Mouse (Mus musculus) left cerebral cortex, postnatal 25 days (tissue): ENCODE data around the gene Gm42742. TPM values are rescaled to one million over a fixed set of nuclear protein-coding genes. Genes with fewer than 3 reads are reported as not detected.

Experiments
- DNase-seq, 2 experiments: peaks; one replicate each; pipeline ENCODE4 v3.0.0; 2022; ENCODE audit warnings: low spot score in 2 of 2, mixed read lengths in 1 of 2
- intact Hi-C: fragments of 180-260 bp; cut with DNase I; formaldehyde crosslinking; loops from one replicate; pipeline ENCODE4 v1.15.1; 2025
- microRNA-seq, 2 experiments: library from miRNA; unstranded; fragments of <30 nt; microRNA quantifications; one replicate each; pipeline ENCODE4 v1.2.0; 2022
- total RNA-seq, 2 experiments: library from RNA; stranded (reverse); gene quantifications; 2 replicates each; pipeline ENCODE4 v1.2.3; 2021

Gene Gm42742
- total RNA-seq, 2 experiments from 2014 or later = 39.2 to 43.8 TPM

- peak in 1 of 2 experiments; percentile 29 for DNase-seq
- intact Hi-C loops = no loop called here
These were observed 45.4 kb downstream of the Gm42742 start for GRCm38 (mm10) chr7:126975493-126975892.

GRCm38 (mm10) chr7:126967361-126967760 lies 53.5 kb downstream of the Gm42742 start:
- intact Hi-C loops = no loop called here
- no peak for DNase-seq

- no peak for DNase-seq
- intact Hi-C loops = no loop called here
These were observed 55.3 kb downstream of the Gm42742 start for GRCm38 (mm10) chr7:126965568-126965967.

Small RNAs within 50 kb of the gene (microRNA-seq; reads per million reads assigned to microRNA genes)
- 0 reads per million in 2 experiments for gene Gm44343

Other genes with a start within 250 kb of the Gm42742 start
- 100 to 1,000 TPM; 311 to 316 TPM for gene Ypel3, start 244.1 kb downstream of the Gm42742 start, total RNA-seq
- gene Tbx6, start 239.6 kb downstream of the Gm42742 start, total RNA-seq = under 1 TPM in 1 of 2 experiments, not detected in 1; 0.87 TPM
- 10 to 100 TPM; 48.1 to 51.3 TPM for gene Ppp4c, start 228.6 kb downstream of the Gm42742 start, total RNA-seq
- gene Fam57b, start 223.4 kb downstream of the Gm42742 start, total RNA-seq = 10 to 100 TPM; 84.6 to 91.9 TPM
- gene 4930451I11Rik, start 189.5 kb downstream of the Gm42742 start, total RNA-seq = not detected
- 10 to 100 TPM; 47.8 to 57.6 TPM for gene Doc2a, start 173.7 kb downstream of the Gm42742 start, total RNA-seq
- gene Hirip3, start 159.1 kb downstream of the Gm42742 start, total RNA-seq = 10 to 100 TPM; 25.5 to 35.0 TPM
- gene Ino80e, start 158.7 kb downstream of the Gm42742 start, total RNA-seq = 10 to 100 TPM; 44.9 to 49.9 TPM
- gene Taok2, start 136.4 kb downstream of the Gm42742 start, total RNA-seq = 100 to 1,000 TPM; 149 to 154 TPM
- 10 to 100 TPM; 20.2 to 22.3 TPM for gene Tmem219, start 98.2 kb downstream of the Gm42742 start, total RNA-seq
- gene Kctd13, start 92.2 kb downstream of the Gm42742 start, total RNA-seq = 100 to 1,000 TPM; 139 TPM
- 10 to 100 TPM; 44.2 to 50.3 TPM for gene Asphd1, start 71.5 kb downstream of the Gm42742 start, total RNA-seq
- gene Sez6l2, start 70.5 kb downstream of the Gm42742 start, total RNA-seq = 100 to 1,000 TPM; 400 to 404 TPM
- 100 to 1,000 TPM; 194 to 197 TPM for gene Cdipt, start 45.2 kb downstream of the Gm42742 start, total RNA-seq
- not detected for gene Cdiptos, start 45.0 kb downstream of the Gm42742 start, total RNA-seq
- gene Mvp, start 6.5 kb downstream of the Gm42742 start, total RNA-seq = 1 to 10 TPM; 5.2 to 6.7 TPM
- gene Pagr1b, start 4.6 kb downstream of the Gm42742 start, total RNA-seq = 1 to 10 TPM in 1 of 2 experiments, under 1 TPM in 1; 0.66 to 2.3 TPM
- gene Pagr1a, start 3.7 kb downstream of the Gm42742 start, total RNA-seq = 10 to 100 TPM; 22.5 to 23.9 TPM
- gene Prrt2, start 114 bp upstream of the Gm42742 start, total RNA-seq = 100 to 1,000 TPM; 191 to 195 TPM
- gene Maz, start 5.9 kb upstream of the Gm42742 start, total RNA-seq = 100 to 1,000 TPM; 241 to 243 TPM
- 1 to 10 TPM; 5.0 to 5.7 TPM for gene Kif22, start 21.4 kb upstream of the Gm42742 start, total RNA-seq
- not detected for gene Zg16, start 66.2 kb upstream of the Gm42742 start, total RNA-seq
- 1 to 10 TPM; 1.2 to 1.4 TPM for gene AI467606, start 70.3 kb upstream of the Gm42742 start, total RNA-seq
- gene Qprt, start 101.1 kb upstream of the Gm42742 start, total RNA-seq = under 1 TPM in 1 of 2 experiments, not detected in 1; 0.55 TPM
- gene Spn, start 116.7 kb upstream of the Gm42742 start, total RNA-seq = under 1 TPM; 0.09 to 0.14 TPM
- 10 to 100 TPM; 81.7 to 84.1 TPM for gene Cd2bp2, start 175.0 kb upstream of the Gm42742 start, total RNA-seq
- 10 to 100 TPM; 90.2 to 97.5 TPM for gene Tbc1d10b, start 187.4 kb upstream of the Gm42742 start, total RNA-seq
- gene Mylpf, start 187.8 kb upstream of the Gm42742 start, total RNA-seq = 1 to 10 TPM; 2.8 to 3.3 TPM
- 10 to 100 TPM; 16.9 to 18.6 TPM for gene Zfp553, start 212.0 kb upstream of the Gm42742 start, total RNA-seq
- 1 to 10 TPM; 3.4 to 3.6 TPM for gene Sept1, start 212.0 kb upstream of the Gm42742 start, total RNA-seq
- 10 to 100 TPM; 55.3 to 55.5 TPM for gene Zfp771, start 223.2 kb upstream of the Gm42742 start, total RNA-seq
- gene Dctpp1, start 239.6 kb upstream of the Gm42742 start, total RNA-seq = 10 to 100 TPM; 30.6 to 31.0 TPM